Mouse (Mus musculus) gastrocnemius, postnatal 10 days (tissue): ENCODE data around the gene Gnaz. TPM values are rescaled to one million over a fixed set of nuclear protein-coding genes. Genes with fewer than 3 reads are reported as not detected.

Source experiments
- DNase-seq: peaks from one replicate; pipeline ENCODE4 v3.0.0; 2021; ENCODE audit warnings: mixed read lengths
- total RNA-seq, 2 experiments: library from RNA; stranded (reverse); gene quantifications; 2 replicates each; pipeline ENCODE4 v1.2.3; 2021

The Gnaz gene
- total RNA-seq, 2 experiments from 2014 or later = 0.99 to 1.6 TPM

- no peak for DNase-seq
Observed at GRCm38 (mm10) chr10:74969266-74969665, 2.3 kb downstream of the Gnaz start.

GRCm38 (mm10) chr10:74973026-74973425 is 6.0 kb downstream of the Gnaz start:
- DNase-seq = no peak

GRCm38 (mm10) chr10:74975626-74976025 is 8.6 kb downstream of the Gnaz start:
- no peak for DNase-seq

- DNase-seq = no peak
Observed at GRCm38 (mm10) chr10:74976429-74976828, 9.5 kb downstream of the Gnaz start.

- DNase-seq = no peak
Observed at GRCm38 (mm10) chr10:74978056-74978455, 11.1 kb downstream of the Gnaz start.

GRCm38 (mm10) chr10:74981159-74981558 is 14.2 kb downstream of the Gnaz start:
- no peak for DNase-seq

GRCm38 (mm10) chr10:74983176-74983575 is 16.2 kb downstream of the Gnaz start:
- no peak for DNase-seq

- DNase-seq = no peak
Observed at GRCm38 (mm10) chr10:74987698-74988470, 20.9 kb downstream of the Gnaz start.

- no peak for DNase-seq
Observed at GRCm38 (mm10) chr10:74989814-74990213, 22.8 kb downstream of the Gnaz start.

- DNase-seq = no peak
Observed at GRCm38 (mm10) chr10:74990584-74991322, 23.8 kb downstream of the Gnaz start.

- DNase-seq = no peak
Observed at GRCm38 (mm10) chr10:74994863-74995262, 27.9 kb downstream of the Gnaz start.

- no peak for DNase-seq
Observed at GRCm38 (mm10) chr10:74995377-74995776, 28.4 kb downstream of the Gnaz start.

GRCm38 (mm10) chr10:75001391-75001790 is 34.4 kb downstream of the Gnaz start:
- no peak for DNase-seq

GRCm38 (mm10) chr10:75004067-75004466 is 37.1 kb downstream of the Gnaz start:
- no peak for DNase-seq

GRCm38 (mm10) chr10:75006889-75007662 is 40.1 kb downstream of the Gnaz start:
- DNase-seq = no peak

GRCm38 (mm10) chr10:75010704-75011103 is 43.7 kb downstream of the Gnaz start:
- no peak for DNase-seq

GRCm38 (mm10) chr10:75015465-75015864 is 48.5 kb downstream of the Gnaz start:
- DNase-seq = no peak

- DNase-seq = no peak
Observed at GRCm38 (mm10) chr10:75016481-75016880, 49.5 kb downstream of the Gnaz start.

GRCm38 (mm10) chr10:75020271-75020670 is 53.3 kb downstream of the Gnaz start:
- DNase-seq = no peak

GRCm38 (mm10) chr10:75021138-75021537 is 54.2 kb downstream of the Gnaz start:
- DNase-seq = peak; percentile 82

- DNase-seq = no peak
Observed at GRCm38 (mm10) chr10:75026491-75026890, 59.5 kb downstream of the Gnaz start.

- no peak for DNase-seq
Observed at GRCm38 (mm10) chr10:75028743-75029142, 61.8 kb downstream of the Gnaz start.

- no peak for DNase-seq
Observed at GRCm38 (mm10) chr10:75029677-75030076, 62.7 kb downstream of the Gnaz start.
